Mouse (Mus musculus): ENCODE results near the gene Poc1b. TPM values are rescaled to one million over a fixed set of nuclear protein-coding genes. Genes with fewer than 3 reads are reported as not detected.

Gene Poc1b
- 0.49 and 0.71 TPM in 2 replicates for polyA plus RNA-seq (2012)

- Histone ChIP-seq H3K9me3 (ENCODE audit: control insufficient read depth, low read length) (peaks cover 9% of the 10 kb centered on the region), H3K4me1 (ENCODE audit: control insufficient read depth) (peaks cover 36% of the 10 kb centered on the region), H3K36me3 (ENCODE audit: control insufficient read depth) (peaks cover 27% of the 10 kb centered on the region), H3K27me3 (ENCODE audit: control insufficient read depth) (no peaks in the 10 kb centered on the region), H3K4me3 (replicated peaks) (peak within 1 kb of the TSS; percentile 94)
- TF ChIP-seq GATA1 (IDR thresholded peaks at IDR 0.05; ENCODE audit: low read length) (no peak), TAL1 (IDR thresholded peaks at IDR 0.05; ENCODE audit: low read length) (no peak)
These were observed at the start of gene Poc1b for GRCm38 (mm10) chr10:99106703-99107631. Gene Poc1b (plus strand): TSS chr10:99107036.

DNA sequence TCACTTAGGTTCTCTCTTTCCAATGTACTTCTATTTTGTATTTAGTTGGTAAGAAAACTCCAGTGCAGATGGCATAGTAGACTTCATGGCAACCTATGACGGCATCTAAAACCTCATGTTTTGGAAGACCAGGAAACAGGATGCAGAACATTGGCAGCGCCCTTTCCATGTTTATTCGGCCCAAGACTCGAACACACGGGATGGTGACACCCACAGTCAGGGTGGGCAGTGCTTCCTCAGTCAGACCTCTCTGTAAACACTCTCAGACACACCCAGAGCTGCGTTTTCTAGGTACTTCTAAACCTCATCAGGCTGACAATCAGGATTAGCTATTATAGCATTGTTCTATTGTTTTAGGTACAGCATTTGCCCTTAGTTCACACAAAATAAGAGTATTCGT lies 46.2 kb upstream of the Poc1b start:
- Histone ChIP-seq H3K36me3 (ENCODE audit: control insufficient read depth) (no peaks in the 10 kb centered on the region), H3K27me3 (ENCODE audit: control insufficient read depth) (no peaks in the 10 kb centered on the region), H3K4me3 (replicated peaks) (no peak overlapping the region), H3K9me3 (ENCODE audit: control insufficient read depth, low read length) (peaks cover 2% of the 10 kb centered on the region; the same call in 1 of the 2 replicates), H3K4me1 (ENCODE audit: control insufficient read depth) (no peaks in the 10 kb centered on the region)
- no peak for TF ChIP-seq TAL1 (IDR thresholded peaks at IDR 0.05; ENCODE audit: low read length)
- no peak for TF ChIP-seq GATA1 (IDR thresholded peaks at IDR 0.05; ENCODE audit: low read length)

- no peak for TF ChIP-seq TAL1 (IDR thresholded peaks at IDR 0.05; ENCODE audit: low read length)
- no peak for TF ChIP-seq GATA1 (IDR thresholded peaks at IDR 0.05; ENCODE audit: low read length)
- Histone ChIP-seq H3K4me1 (ENCODE audit: control insufficient read depth) (no peaks in the 10 kb centered on the region), H3K27me3 (ENCODE audit: control insufficient read depth) (no peaks in the 10 kb centered on the region), H3K9me3 (ENCODE audit: control insufficient read depth, low read length) (peaks cover 2% of the 10 kb centered on the region; the same call in 1 of the 2 replicates), H3K4me3 (replicated peaks) (no peak overlapping the region), H3K36me3 (ENCODE audit: control insufficient read depth) (no peaks in the 10 kb centered on the region)
These were observed 45.4 kb upstream of the Poc1b start for GRCm38 (mm10) chr10:99061418-99061817.

DNA sequence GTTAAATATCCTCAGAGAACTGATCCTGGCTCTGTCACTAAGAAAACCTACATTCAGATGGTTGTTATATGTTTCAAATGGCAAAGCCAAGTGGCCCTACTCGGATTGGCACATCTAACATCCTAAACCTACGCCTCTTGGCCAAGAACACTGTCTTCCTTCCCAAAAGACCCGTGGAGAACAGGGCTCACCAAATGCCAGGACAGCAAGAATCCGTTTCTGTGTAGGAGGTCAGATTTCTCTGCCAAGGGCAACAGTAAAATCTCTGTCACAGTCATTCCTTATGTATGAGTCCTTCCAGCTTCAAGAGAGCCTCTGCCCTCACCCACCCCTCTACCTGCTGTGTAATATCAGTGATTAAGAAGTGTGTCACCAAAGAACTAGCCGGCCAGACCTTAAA lies 44.3 kb upstream of the Poc1b start:
- TF ChIP-seq TAL1 (IDR thresholded peaks at IDR 0.05; ENCODE audit: low read length): no peak
- H3K36me3 ChIP-seq (ENCODE audit: control insufficient read depth): no peaks in the 10 kb centered on the region
- H3K4me3 ChIP-seq (replicated peaks): no peak overlapping the region
- no peaks in the 10 kb centered on the region for H3K4me1 ChIP-seq (ENCODE audit: control insufficient read depth)
- peaks cover 2% of the 10 kb centered on the region; the same call in 1 of the 2 replicates for H3K9me3 ChIP-seq (ENCODE audit: control insufficient read depth, low read length)
- H3K27me3 ChIP-seq (ENCODE audit: control insufficient read depth): no peaks in the 10 kb centered on the region

GRCm38 (mm10) chr10:99076113-99076895 lies 30.5 kb upstream of the Poc1b start:
- Histone ChIP-seq H3K4me1 (ENCODE audit: control insufficient read depth) (no peaks in the 10 kb centered on the region), H3K36me3 (ENCODE audit: control insufficient read depth) (no peaks in the 10 kb centered on the region), H3K9me3 (ENCODE audit: control insufficient read depth, low read length) (peaks cover 2% of the 10 kb centered on the region; the same call in 1 of the 2 replicates), H3K27me3 (ENCODE audit: control insufficient read depth) (no peaks in the 10 kb centered on the region), H3K4me3 (replicated peaks) (no peak overlapping the region)
- TF ChIP-seq GATA1 (IDR thresholded peaks at IDR 0.05; ENCODE audit: low read length) (no peak), TAL1 (IDR thresholded peaks at IDR 0.05; ENCODE audit: low read length) (no peak)

- Histone ChIP-seq H3K4me1 (ENCODE audit: control insufficient read depth) (no peaks in the 10 kb centered on the region), H3K9me3 (ENCODE audit: control insufficient read depth, low read length) (peaks cover 2% of the 10 kb centered on the region; the same call in 1 of the 2 replicates), H3K27me3 (ENCODE audit: control insufficient read depth) (no peaks in the 10 kb centered on the region), H3K36me3 (ENCODE audit: control insufficient read depth) (no peaks in the 10 kb centered on the region), H3K4me3 (replicated peaks) (no peak overlapping the region)
- TF ChIP-seq TAL1 (IDR thresholded peaks at IDR 0.05; ENCODE audit: low read length) (no peak), GATA1 (IDR thresholded peaks at IDR 0.05; ENCODE audit: low read length) (no peak)
These were observed 28.2 kb upstream of the Poc1b start for GRCm38 (mm10) chr10:99078621-99079020.

DNA sequence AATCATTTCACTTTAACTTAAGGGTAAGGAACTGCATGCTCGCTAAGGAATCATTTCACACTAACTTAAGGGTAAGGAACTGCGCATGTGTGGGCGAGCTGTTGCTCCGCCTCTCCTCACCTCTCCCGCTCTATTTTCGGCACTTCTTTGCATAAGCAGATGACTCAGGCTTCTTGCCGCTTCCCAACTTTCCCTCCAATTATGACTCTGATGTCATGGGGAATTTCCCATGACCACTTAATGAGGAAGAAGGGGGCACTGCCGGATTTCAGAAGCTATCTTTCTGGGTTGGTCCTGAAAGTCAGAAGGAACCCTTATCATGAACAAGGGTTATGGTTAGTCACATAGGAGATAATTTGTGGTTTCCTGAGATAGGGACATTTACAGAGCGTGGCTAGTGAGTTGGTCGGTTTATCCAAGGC lies 25.3 kb upstream of the Poc1b start:
- Histone ChIP-seq H3K4me1 (ENCODE audit: control insufficient read depth) (no peaks in the 10 kb centered on the region), H3K27me3 (ENCODE audit: control insufficient read depth) (no peaks in the 10 kb centered on the region), H3K4me3 (replicated peaks) (no peak overlapping the region), H3K36me3 (ENCODE audit: control insufficient read depth) (no peaks in the 10 kb centered on the region), H3K9me3 (ENCODE audit: control insufficient read depth, low read length) (no peaks in the 10 kb centered on the region)
- TF ChIP-seq GATA1 (IDR thresholded peaks at IDR 0.05; ENCODE audit: low read length) (no peak), TAL1 (IDR thresholded peaks at IDR 0.05; ENCODE audit: low read length) (no peak)

- H3K4me3 ChIP-seq (replicated peaks): no peak overlapping the region
- no peaks in the 10 kb centered on the region for H3K36me3 ChIP-seq (ENCODE audit: control insufficient read depth)
- H3K4me1 ChIP-seq (ENCODE audit: control insufficient read depth): no peaks in the 10 kb centered on the region
- no peaks in the 10 kb centered on the region for H3K27me3 ChIP-seq (ENCODE audit: control insufficient read depth)
- TF ChIP-seq GATA1 (IDR thresholded peaks at IDR 0.05; ENCODE audit: low read length): no peak
- TF ChIP-seq TAL1 (IDR thresholded peaks at IDR 0.05; ENCODE audit: low read length): no peak
- no peaks in the 10 kb centered on the region for H3K9me3 ChIP-seq (ENCODE audit: control insufficient read depth, low read length)
These were observed 23.3 kb upstream of the Poc1b start for GRCm38 (mm10) chr10:99083431-99084003.
